Mouse (Mus musculus) liver, embryonic 13.5 days (tissue): ENCODE data around the gene Tenm2. TPM values are rescaled to one million over a fixed set of nuclear protein-coding genes. Genes with fewer than 3 reads are reported as not detected.

Experiments
- ATAC-seq: fragments of 200-750 bp; cut with Nextera tagmentation; 2 replicates; pipeline ENCODE4 v1.8.0; 2017; ENCODE audit warnings: low read depth, mild to moderate bottlenecking, moderate number of reproducible peaks, moderate library complexity
- DNase-seq: peaks from one replicate; pipeline ENCODE4 v3.0.0; 2022
- H3K27ac ChIP-seq: fragments of 300-500 bp; sonication (generic); 2 replicates; pipeline ENCODE4 v1.5.1; 2015; ENCODE audit warnings: moderate library complexity, mild to moderate bottlenecking, inconsistent platforms
- H3K27me3 ChIP-seq: fragments of 300-500 bp; sonication (generic); 2 replicates; pipeline ENCODE4 v1.6.1; 2015; ENCODE audit warnings: mild to moderate bottlenecking, inconsistent platforms
- H3K36me3 ChIP-seq: fragments of 300-500 bp; sonication (generic); 2 replicates; pipeline ENCODE4 v1.6.1; 2015; ENCODE audit warnings: mild to moderate bottlenecking, inconsistent platforms
- H3K4me1 ChIP-seq: fragments of 300-500 bp; sonication (generic); replicated peaks from 2 replicates; pipeline ENCODE4 v1.6.1; 2015; ENCODE audit warnings: inconsistent platforms
- H3K4me2 ChIP-seq: fragments of 300-500 bp; sonication (generic); 2 replicates; pipeline ENCODE4 v1.6.1; 2015; ENCODE audit warnings: inconsistent platforms, mild to moderate bottlenecking, moderate library complexity
- H3K4me3 ChIP-seq: fragments of 300-500 bp; sonication (generic); replicated peaks from 2 replicates; pipeline ENCODE4 v1.5.1; 2015; ENCODE audit warnings: mild to moderate bottlenecking, inconsistent platforms
- H3K9ac ChIP-seq: fragments of 300-500 bp; sonication (generic); 2 replicates; pipeline ENCODE4 v1.6.1; 2015; ENCODE audit warnings: mild to moderate bottlenecking, inconsistent platforms
- H3K9me3 ChIP-seq: fragments of 300-500 bp; sonication (generic); replicated peaks from 2 replicates; pipeline ENCODE4 v1.6.1; 2016; ENCODE audit warnings: inconsistent platforms
- WGBS: fragments of 180-500 bp; shearing (Covaris S2); methylation state at CpG from one replicate; pipeline ENCODE4 v1.1.7; 2015; ENCODE audit not compliant: insufficient replicate concordance; 5-methylcytosine and 5-hydroxymethylcytosine counted together
- polyA plus RNA-seq: library from polyadenylated mRNA; unstranded; fragments of >200 nt; fragmentation: Nextera tagmentation; extraction: Ambion mirVana; gene quantifications from 2 replicates; pipeline ENCODE4 v1.2.1, GENCODE M21; 2015

Gene Tenm2
- polyA plus RNA-seq, 1 experiment from 2014 or later: 0.06 TPM

GRCm38 (mm10) chr11:37076989-37077598 is 158.7 kb downstream of the Tenm2 start:
- 60% methylated on average over 5 of the region's 5 CpGs for whole genome bisulfite sequencing

GRCm38 (mm10) chr11:37075349-37075748 is 160.4 kb downstream of the Tenm2 start:
- no peaks in the 10 kb centered on the region for H3K36me3 ChIP-seq
- H3K4me3 ChIP-seq: no peak overlapping the region
- DNase-seq: no peak
- no peaks in the 10 kb centered on the region for H3K4me1 ChIP-seq
- no peak overlapping the region for H3K4me2 ChIP-seq
- H3K9me3 ChIP-seq: no peaks in the 10 kb centered on the region
- H3K27me3 ChIP-seq: no peaks in the 10 kb centered on the region
- H3K27ac ChIP-seq: no peak overlapping the region
- WGBS: 72% methylated on average over 10 of the region's 10 CpGs
- H3K9ac ChIP-seq: no peak overlapping the region
- no peak for ATAC-seq

More at GRCm38 (mm10) chr11:37076989-37077598, 158.7 kb downstream of the Tenm2 start:
- no peak overlapping the region for H3K4me2 ChIP-seq
- no peak overlapping the region for H3K4me3 ChIP-seq
- no peak overlapping the region for H3K27ac ChIP-seq
- H3K4me1 ChIP-seq: no peaks in the 10 kb centered on the region
- H3K27me3 ChIP-seq: no peaks in the 10 kb centered on the region
- H3K9ac ChIP-seq: no peak overlapping the region
- DNase-seq (no peak), ATAC-seq (no peak)
- no peaks in the 10 kb centered on the region for H3K36me3 ChIP-seq
- H3K9me3 ChIP-seq: no peaks in the 10 kb centered on the region

GRCm38 (mm10) chr11:37065459-37065858 is 170.3 kb downstream of the Tenm2 start:
- no peak for ATAC-seq
- WGBS: 57% methylated on average over 3 of the region's 3 CpGs

GRCm38 (mm10) chr11:37046671-37047070 is 189.1 kb downstream of the Tenm2 start:
- Histone ChIP-seq H3K4me1 (no peaks in the 10 kb centered on the region), H3K27ac (no peak overlapping the region), H3K4me3 (no peak overlapping the region), H3K9ac (no peak overlapping the region), H3K4me2 (no peak overlapping the region), H3K36me3 (no peaks in the 10 kb centered on the region), H3K27me3 (no peaks in the 10 kb centered on the region), H3K9me3 (no peaks in the 10 kb centered on the region)
- DNase-seq (no peak), ATAC-seq (no peak)
- 36% methylated on average over 5 of the region's 5 CpGs for WGBS

More at GRCm38 (mm10) chr11:37065459-37065858, 170.3 kb downstream of the Tenm2 start:
- no peak for DNase-seq
- Histone ChIP-seq H3K9me3 (no peaks in the 10 kb centered on the region), H3K4me2 (no peak overlapping the region), H3K27me3 (no peaks in the 10 kb centered on the region), H3K36me3 (no peaks in the 10 kb centered on the region), H3K4me1 (no peaks in the 10 kb centered on the region), H3K27ac (no peak overlapping the region), H3K9ac (no peak overlapping the region), H3K4me3 (no peak overlapping the region)

GRCm38 (mm10) chr11:37041259-37041658 is 194.5 kb downstream of the Tenm2 start:
- Histone ChIP-seq H3K36me3 (no peaks in the 10 kb centered on the region), H3K9me3 (no peaks in the 10 kb centered on the region), H3K9ac (no peak overlapping the region), H3K4me3 (no peak overlapping the region), H3K27ac (no peak overlapping the region), H3K27me3 (no peaks in the 10 kb centered on the region), H3K4me2 (no peak overlapping the region), H3K4me1 (no peaks in the 10 kb centered on the region)
- DNase-seq: no peak
- ATAC-seq: no peak
- 66% methylated on average over 4 of the region's 4 CpGs for WGBS

GRCm38 (mm10) chr11:37039283-37039682 is 196.5 kb downstream of the Tenm2 start:
- Histone ChIP-seq H3K27ac (no peak overlapping the region), H3K9ac (no peak overlapping the region), H3K4me3 (no peak overlapping the region), H3K27me3 (no peaks in the 10 kb centered on the region), H3K36me3 (no peaks in the 10 kb centered on the region), H3K4me1 (no peaks in the 10 kb centered on the region), H3K9me3 (no peaks in the 10 kb centered on the region), H3K4me2 (no peak overlapping the region)
- 52% methylated on average over 3 of the region's 3 CpGs for WGBS
- no peak for ATAC-seq
- no peak for DNase-seq

- Histone ChIP-seq H3K4me3 (no peak overlapping the region), H3K27ac (no peak overlapping the region), H3K9ac (no peak overlapping the region), H3K4me2 (no peak overlapping the region), H3K4me1 (no peaks in the 10 kb centered on the region), H3K9me3 (no peaks in the 10 kb centered on the region), H3K36me3 (no peaks in the 10 kb centered on the region), H3K27me3 (no peaks in the 10 kb centered on the region)
- WGBS: 49% methylated on average over 7 of the region's 7 CpGs
- DNase-seq (no peak), ATAC-seq (no peak)
Measured at GRCm38 (mm10) chr11:37031305-37032055, 204.3 kb downstream of the Tenm2 start.

- ATAC-seq: no peak
Measured at GRCm38 (mm10) chr11:37011900-37012299, 223.9 kb downstream of the Tenm2 start.

GRCm38 (mm10) chr11:37009243-37009642 is 226.5 kb downstream of the Tenm2 start:
- H3K4me2 ChIP-seq: no peak overlapping the region
- H3K4me1 ChIP-seq: no peaks in the 10 kb centered on the region
- H3K36me3 ChIP-seq: no peaks in the 10 kb centered on the region
- no peak for ATAC-seq
- H3K9ac ChIP-seq: no peak overlapping the region
- H3K4me3 ChIP-seq: no peak overlapping the region
- H3K27ac ChIP-seq: no peak overlapping the region
- H3K27me3 ChIP-seq: no peaks in the 10 kb centered on the region
- WGBS: 64% methylated on average over 1 of the region's 1 CpGs
- DNase-seq: no peak
- no peaks in the 10 kb centered on the region for H3K9me3 ChIP-seq

More at GRCm38 (mm10) chr11:37011900-37012299, 223.9 kb downstream of the Tenm2 start:
- Histone ChIP-seq H3K9me3 (no peaks in the 10 kb centered on the region), H3K4me3 (no peak overlapping the region), H3K27ac (no peak overlapping the region), H3K36me3 (no peaks in the 10 kb centered on the region), H3K9ac (no peak overlapping the region), H3K27me3 (no peaks in the 10 kb centered on the region), H3K4me2 (no peak overlapping the region), H3K4me1 (no peaks in the 10 kb centered on the region)
- 67% methylated on average over 1 of the region's 1 CpGs for WGBS
- DNase-seq: no peak

GRCm38 (mm10) chr11:36997668-36998067 is 238.1 kb downstream of the Tenm2 start:
- H3K27ac ChIP-seq: no peak overlapping the region
- no peaks in the 10 kb centered on the region for H3K4me1 ChIP-seq
- no peaks in the 10 kb centered on the region for H3K9me3 ChIP-seq
- no peak overlapping the region for H3K4me3 ChIP-seq
- no peak overlapping the region for H3K9ac ChIP-seq
- no peaks in the 10 kb centered on the region for H3K36me3 ChIP-seq
- H3K4me2 ChIP-seq: no peak overlapping the region
- no peak for DNase-seq
- no peak for ATAC-seq
- 61% methylated on average over 3 of the region's 3 CpGs for WGBS
- H3K27me3 ChIP-seq: no peaks in the 10 kb centered on the region

GRCm38 (mm10) chr11:36990895-36991294 is 244.9 kb downstream of the Tenm2 start:
- WGBS: 51% methylated on average over 3 of the region's 3 CpGs
- Histone ChIP-seq H3K9me3 (no peaks in the 10 kb centered on the region), H3K27me3 (no peaks in the 10 kb centered on the region), H3K36me3 (no peaks in the 10 kb centered on the region), H3K4me1 (no peaks in the 10 kb centered on the region), H3K4me2 (no peak overlapping the region), H3K4me3 (no peak overlapping the region), H3K27ac (no peak overlapping the region), H3K9ac (no peak overlapping the region)
- ATAC-seq (no peak), DNase-seq (no peak)
